Mouse (Mus musculus) CD8-positive naive resting alpha-beta T cell, adult 57 days (primary cell): ENCODE measurements around the gene 4930522H14Rik. TPM values are rescaled to one million over a fixed set of nuclear protein-coding genes. Genes with fewer than 3 reads are reported as not detected.

Source experiments
- total RNA-seq: library from RNA; stranded (reverse); gene quantifications from one replicate; pipeline ENCODE4 v1.2.4, GENCODE M21; 2023

4930522H14Rik gene
- total RNA-seq: not detected

GRCm38 (mm10) chr4:109531111-109531510 lies at the start of gene 4930522H14Rik:
TSS of gene 4930522H14Rik (minus strand) at chr4:109531297.

GRCm38 (mm10) chr4:109484621-109485020 lies 46.5 kb downstream of the 4930522H14Rik start, which contains the start of gene Rnf11:
TSS of gene Rnf11 (minus strand) at chr4:109484728.

Other genes with a start within 250 kb of the 4930522H14Rik start
- 0.67 TPM for gene Ttc39a, start 124.7 kb downstream of the 4930522H14Rik start, total RNA-seq
- gene Rnf11, start 46.6 kb downstream of the 4930522H14Rik start, total RNA-seq: 16.2 TPM
- gene Cdkn2c, start 135.9 kb upstream of the 4930522H14Rik start, total RNA-seq: 2.4 TPM
- 29.5 TPM for gene Faf1, start 145.3 kb upstream of the 4930522H14Rik start, total RNA-seq